Mouse (Mus musculus): ENCODE measurements around the gene Creg2.
A peak's percentile ranks its signal among the peaks of the same experiment; 100 is the strongest.
"Not testable (repeated sequence)": the region's sequence is repeated elsewhere in the genome, so short reads cannot be mapped to it uniquely, and the experiment has no call there.

The Creg2 gene

GRCm38 (mm10) chr1:39592090-39592489 lies 59.2 kb downstream of the Creg2 start:
- DNase-seq, result no peak

- not testable (repeated sequence) for DNase-seq
These were observed 59.7 kb downstream of the Creg2 start for GRCm38 (mm10) chr1:39591557-39591956.

GRCm38 (mm10) chr1:39590193-39590592 lies 61.1 kb downstream of the Creg2 start:
- DNase-seq, result no peak

- DNase-seq, result no peak
These were observed 65.9 kb downstream of the Creg2 start for GRCm38 (mm10) chr1:39585416-39585815.

GRCm38 (mm10) chr1:39583173-39583572 lies 68.1 kb downstream of the Creg2 start:
- no peak for DNase-seq

GRCm38 (mm10) chr1:39581215-39581614 lies 70.1 kb downstream of the Creg2 start:
- DNase-seq, result no peak

- DNase-seq, result no peak
These were observed 72.1 kb downstream of the Creg2 start for GRCm38 (mm10) chr1:39579139-39579538.

- DNase-seq, result no peak
These were observed 72.8 kb downstream of the Creg2 start for GRCm38 (mm10) chr1:39578446-39578845.

- peak; percentile 97 to 98 for DNase-seq
These were observed 74.0 kb downstream of the Creg2 start, which contains the start of gene Rnf149 for GRCm38 (mm10) chr1:39577253-39577705. TSS of gene Rnf149 (minus strand) at chr1:39577405.

- DNase-seq, result no peak
These were observed 74.6 kb downstream of the Creg2 start for GRCm38 (mm10) chr1:39576431-39577243.

- no peak for DNase-seq
These were observed 75.4 kb downstream of the Creg2 start for GRCm38 (mm10) chr1:39575778-39576375.

GRCm38 (mm10) chr1:39573890-39574289 lies 77.4 kb downstream of the Creg2 start:
- DNase-seq, result no peak

- no peak for DNase-seq
These were observed 79.6 kb downstream of the Creg2 start for GRCm38 (mm10) chr1:39571653-39572052.
